Mouse (Mus musculus) kidney, adult 11 months (tissue): ENCODE data around the gene 4930556J24Rik.
A peak's percentile ranks its signal among the peaks of the same experiment; 100 is the strongest.
"Not testable (repeated sequence)": the region's sequence is repeated elsewhere in the genome, so short reads cannot be mapped to it uniquely, and the experiment has no call there.

ENCODE experiments used
- DNase-seq: peaks from one replicate; pipeline ENCODE4 v3.0.0; 2022

The 4930556J24Rik gene

GRCm38 (mm10) chr11:3920476-3920875, 56.1 kb downstream of the 4930556J24Rik start:
- DNase-seq, result no peak

- no peak for DNase-seq
Measured at GRCm38 (mm10) chr11:3918738-3919137, 57.8 kb downstream of the 4930556J24Rik start.

- DNase-seq, result peak; percentile 76
Measured at GRCm38 (mm10) chr11:3914109-3914840, 62.3 kb downstream of the 4930556J24Rik start, which contains the start of gene Slc35e4. Gene Slc35e4 (minus strand): TSS chr11:3914664.

GRCm38 (mm10) chr11:3913316-3914108, 63.1 kb downstream of the 4930556J24Rik start:
- DNase-seq, result peak; percentile 92

GRCm38 (mm10) chr11:3912875-3913271, 63.7 kb downstream of the 4930556J24Rik start:
- DNase-seq, result no peak

GRCm38 (mm10) chr11:3912100-3912874, 64.3 kb downstream of the 4930556J24Rik start:
- no peak for DNase-seq

GRCm38 (mm10) chr11:3911440-3911839, 65.1 kb downstream of the 4930556J24Rik start:
- not testable (repeated sequence) for DNase-seq

GRCm38 (mm10) chr11:3910513-3911310, 65.9 kb downstream of the 4930556J24Rik start:
- DNase-seq, result peak; percentile 31

- no peak for DNase-seq
Measured at GRCm38 (mm10) chr11:3909236-3909635, 67.3 kb downstream of the 4930556J24Rik start.

GRCm38 (mm10) chr11:3905446-3905845, 71.1 kb downstream of the 4930556J24Rik start:
- DNase-seq, result no peak

- DNase-seq, result no peak
Measured at GRCm38 (mm10) chr11:3904673-3905072, 71.9 kb downstream of the 4930556J24Rik start.

GRCm38 (mm10) chr11:3903046-3903445, 73.5 kb downstream of the 4930556J24Rik start:
- peak; percentile 97 for DNase-seq

- no peak for DNase-seq
Measured at GRCm38 (mm10) chr11:3902516-3902915, 74.1 kb downstream of the 4930556J24Rik start.

- no peak for DNase-seq
Measured at GRCm38 (mm10) chr11:3900296-3900695, 76.3 kb downstream of the 4930556J24Rik start.

- no peak for DNase-seq
Measured at GRCm38 (mm10) chr11:3895933-3896332, 80.6 kb downstream of the 4930556J24Rik start.

- no peak for DNase-seq
Measured at GRCm38 (mm10) chr11:3895458-3895857, 81.1 kb downstream of the 4930556J24Rik start.

- DNase-seq, result peak; percentile 94
Measured at GRCm38 (mm10) chr11:3894406-3895281, 81.9 kb downstream of the 4930556J24Rik start, which contains the start of the genes 4921536K21Rik and Dusp18. Gene 4921536K21Rik (minus strand): TSS chr11:3895098. Gene Dusp18 (plus strand): TSS chr11:3895240.

- no peak for DNase-seq
Measured at GRCm38 (mm10) chr11:3893970-3894369, 82.6 kb downstream of the 4930556J24Rik start.
